Mouse (Mus musculus) forebrain, embryonic 14.5 days (tissue): ENCODE results near the gene Accs. TPM values are rescaled to one million over a fixed set of nuclear protein-coding genes. Genes with fewer than 3 reads are reported as not detected.

Experiments
- ATAC-seq: fragments of 200-750 bp; cut with Nextera tagmentation; 2 replicates; pipeline ENCODE4 v1.8.0; 2017; ENCODE audit warnings: mild to moderate bottlenecking, moderate library complexity
- DNase-seq: peaks from one replicate; pipeline ENCODE4 v3.0.0-alpha.2; 2015; ENCODE audit warnings: low spot score
- H3K27ac ChIP-seq: fragments of 300-500 bp; sonication (generic); 2 replicates; pipeline ENCODE4 v1.5.1; 2014; ENCODE audit warnings: low read depth, mild to moderate bottlenecking, control low read depth, low read length, moderate library complexity
- H3K27me3 ChIP-seq: fragments of 300-500 bp; sonication (generic); replicated peaks from 2 replicates; pipeline ENCODE4 v1.6.1; 2014; ENCODE audit warnings: low read length, control low read depth, mixed read lengths; ENCODE audit not compliant: control insufficient read depth, insufficient read depth
- H3K36me3 ChIP-seq: fragments of 300-500 bp; sonication (generic); 2 replicates; pipeline ENCODE4 v1.6.1; 2014; ENCODE audit warnings: low read length, control low read depth; ENCODE audit not compliant: control insufficient read depth, insufficient read depth
- H3K4me1 ChIP-seq: fragments of 300-500 bp; sonication (generic); 2 replicates; pipeline ENCODE4 v1.6.1; 2014; ENCODE audit warnings: antibody characterized with exemption, low read length, control low read depth; ENCODE audit not compliant: control insufficient read depth, insufficient read depth
- H3K4me2 ChIP-seq: fragments of 300-500 bp; sonication (generic); 2 replicates; pipeline ENCODE4 v1.6.1; 2014; ENCODE audit warnings: mild to moderate bottlenecking, control low read depth, low read length
- H3K4me3 ChIP-seq: fragments of 300-500 bp; sonication (generic); 2 replicates; pipeline ENCODE4 v1.5.1; 2014; ENCODE audit warnings: low read depth, low read length, control low read depth
- H3K9ac ChIP-seq: fragments of 300-500 bp; sonication (generic); 2 replicates; pipeline ENCODE4 v1.6.1; 2014; ENCODE audit warnings: mild to moderate bottlenecking, low read length, control low read depth, moderate library complexity
- H3K9me3 ChIP-seq: fragments of 300-500 bp; sonication (generic); replicated peaks from 2 replicates; pipeline ENCODE4 v1.6.1; 2016; ENCODE audit warnings: low read length, control low read depth, mixed read lengths; ENCODE audit not compliant: control insufficient read depth
- WGBS: fragments of 180-500 bp; shearing (Covaris S2); extraction: QIAGEN DNeasy Blood & Tissue Kit; methylation state at CpG from one replicate; pipeline ENCODE4 v1.1.7; 2014; 5-methylcytosine and 5-hydroxymethylcytosine counted together
- polyA plus RNA-seq: library from polyadenylated mRNA; unstranded; fragments of >200 nt; fragmentation: Nextera tagmentation; extraction: Ambion mirVana; gene quantifications from 2 replicates; pipeline ENCODE4 v1.2.1, GENCODE M21; 2014

The Accs gene
- polyA plus RNA-seq = 5.0 and 8.0 TPM in 2 replicates

DNA sequence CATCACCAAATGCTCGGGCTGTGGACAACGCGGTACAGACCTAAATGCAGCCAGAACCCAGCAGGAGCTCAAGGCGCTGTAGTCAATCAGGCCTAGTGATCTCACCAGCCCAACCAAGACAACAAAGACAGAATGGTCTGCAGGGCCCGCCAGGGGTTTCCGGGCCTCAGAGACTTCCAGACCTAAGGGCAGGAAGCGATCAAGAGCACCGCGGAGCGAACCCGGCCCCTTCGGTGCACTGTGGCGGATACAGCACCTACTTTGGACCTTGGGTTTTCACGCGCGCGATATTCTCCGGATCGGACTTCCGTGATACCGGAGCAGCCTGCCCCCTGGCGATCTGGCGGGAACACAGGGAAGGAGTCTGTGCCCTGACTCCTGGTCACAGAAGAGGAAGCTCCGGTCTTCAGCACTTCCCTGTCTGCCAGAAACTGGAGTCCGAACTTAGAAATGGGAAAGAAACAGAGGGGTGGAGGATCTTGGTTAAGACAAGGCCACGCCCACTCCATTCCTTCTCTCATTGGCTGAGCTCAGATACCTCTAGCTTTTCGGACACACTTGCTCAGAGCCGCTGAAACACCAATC is at the start of gene Accs:
Gene Accs, minus strand, starts transcription at position 439 of the 585 bp plus-strand sequence.
- H3K9me3 ChIP-seq = no peaks in the 10 kb centered on the region
- H3K9ac ChIP-seq = peak within 1 kb of the TSS; percentile 78
- H3K27me3 ChIP-seq = no peaks in the 10 kb centered on the region
- peaks cover 9% of the 10 kb centered on the region; the same call in 1 of the 2 replicates for H3K4me1 ChIP-seq
- H3K4me3 ChIP-seq = peak within 1 kb of the TSS; percentile 65
- under 1% methylated on average over 28 of the region's 28 CpGs for WGBS
- DNase-seq (peak; percentile 91), ATAC-seq (peak; percentile 89)
- H3K36me3 ChIP-seq = peaks cover 17% of the 10 kb centered on the region
- H3K4me2 ChIP-seq = peak within 1 kb of the TSS; percentile 70
- peak within 1 kb of the TSS; percentile 74 for H3K27ac ChIP-seq

DNA sequence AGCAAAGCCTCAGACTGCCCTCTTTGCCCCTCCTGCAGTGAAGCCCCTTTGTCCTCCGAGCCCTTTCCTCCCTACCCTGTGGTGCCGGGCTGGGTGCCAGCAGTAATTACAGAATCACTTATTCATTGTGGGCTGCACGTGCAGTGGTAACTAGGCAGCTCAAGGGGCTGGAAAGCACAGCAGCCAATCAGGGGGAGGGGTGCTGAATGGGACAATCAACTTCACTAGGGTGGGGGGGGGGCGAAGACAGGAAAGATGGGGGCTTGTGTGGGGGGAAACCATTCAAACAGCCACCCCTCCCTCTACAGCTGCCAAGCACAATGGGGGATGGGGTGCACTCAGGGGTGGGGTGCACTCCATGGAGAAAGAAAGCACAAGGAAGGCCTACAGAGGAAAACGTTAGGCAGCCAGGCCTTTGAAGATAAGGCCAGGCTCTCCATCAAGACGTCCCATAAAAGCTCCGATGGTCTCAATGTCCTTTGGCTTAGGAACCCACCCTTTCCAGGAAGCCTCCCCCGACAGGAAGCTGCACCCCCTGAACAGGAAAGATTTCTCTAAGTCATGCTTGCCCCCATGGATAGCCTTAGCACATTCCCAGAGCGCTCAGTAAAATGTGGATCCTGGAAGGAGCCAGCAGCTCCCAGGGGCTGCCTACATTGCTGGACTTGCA is 42.0 kb upstream of the Accs start:
- Histone ChIP-seq H3K27ac (peak overlapping the region; percentile 97), H3K4me1 (peaks cover 17% of the 10 kb centered on the region), H3K9ac (peak overlapping the region; percentile 29; the same call in 1 of the 2 replicates), H3K4me3 (no peak overlapping the region), H3K27me3 (no peaks in the 10 kb centered on the region), H3K9me3 (no peaks in the 10 kb centered on the region), H3K36me3 (no peaks in the 10 kb centered on the region), H3K4me2 (0 out of 2 replicates have a peak overlapping the region, but pooled peaks have one; percentile 12)
- peak; percentile 98 for ATAC-seq
- DNase-seq = peak; percentile 97
- 8% methylated on average over 9 of the region's 9 CpGs for WGBS

DNA sequence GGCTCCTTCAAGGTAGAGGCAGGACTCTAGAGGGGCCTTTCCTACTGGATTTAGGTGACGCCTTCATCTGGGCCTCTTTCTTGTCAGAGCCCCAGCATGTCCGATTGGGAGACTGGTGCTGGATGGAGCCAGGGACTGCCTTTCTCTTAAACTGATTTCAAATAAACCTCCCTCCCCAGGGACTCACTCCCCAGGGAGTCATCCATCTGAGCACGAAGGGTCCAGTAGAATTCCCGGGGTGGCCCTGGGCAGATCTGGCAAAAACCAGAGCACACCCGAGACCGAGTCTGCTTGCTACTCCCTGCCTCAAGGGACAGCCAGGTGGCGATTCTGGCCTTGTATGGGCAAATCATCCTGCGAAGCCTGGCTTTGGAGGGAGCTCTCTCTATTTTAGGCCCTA is 40.4 kb upstream of the Accs start:
- Histone ChIP-seq H3K9ac (no peak overlapping the region), H3K9me3 (no peaks in the 10 kb centered on the region), H3K4me1 (peaks cover 17% of the 10 kb centered on the region), H3K27me3 (no peaks in the 10 kb centered on the region), H3K27ac (peak overlapping the region; percentile 97; the same call in 1 of the 2 replicates), H3K36me3 (no peaks in the 10 kb centered on the region), H3K4me3 (no peak overlapping the region), H3K4me2 (no peak overlapping the region)
- DNase-seq (no peak), ATAC-seq (no peak)
- WGBS = 78% methylated on average over 8 of the region's 8 CpGs

DNA sequence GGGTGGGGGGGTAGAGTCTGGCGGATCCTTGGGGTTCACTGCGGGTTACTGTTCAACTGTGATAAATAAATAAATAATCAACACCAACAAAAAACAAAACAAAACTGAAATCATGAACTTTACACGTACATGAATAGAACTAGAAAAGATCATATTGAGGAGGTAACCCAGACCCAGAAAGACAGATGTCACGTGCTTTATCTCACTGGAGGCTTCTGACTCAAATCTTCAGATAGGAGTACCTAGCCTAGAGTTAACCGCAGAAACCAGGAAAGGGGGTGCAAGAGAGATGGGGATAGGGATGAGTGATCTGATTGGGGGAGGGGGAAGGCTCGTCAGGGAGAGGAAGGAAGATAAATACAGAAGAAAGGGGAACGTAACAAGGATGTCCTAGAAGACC is 39.3 kb upstream of the Accs start:
- 88% methylated on average over 7 of the region's 7 CpGs for WGBS
- no peak overlapping the region for H3K9ac ChIP-seq
- peaks cover 17% of the 10 kb centered on the region for H3K4me1 ChIP-seq
- H3K4me3 ChIP-seq = no peak overlapping the region
- no peaks in the 10 kb centered on the region for H3K36me3 ChIP-seq
- DNase-seq (no peak), ATAC-seq (no peak)
- H3K4me2 ChIP-seq = no peak overlapping the region
- no peaks in the 10 kb centered on the region for H3K9me3 ChIP-seq
- H3K27me3 ChIP-seq = no peaks in the 10 kb centered on the region
- no peak overlapping the region for H3K27ac ChIP-seq

DNA sequence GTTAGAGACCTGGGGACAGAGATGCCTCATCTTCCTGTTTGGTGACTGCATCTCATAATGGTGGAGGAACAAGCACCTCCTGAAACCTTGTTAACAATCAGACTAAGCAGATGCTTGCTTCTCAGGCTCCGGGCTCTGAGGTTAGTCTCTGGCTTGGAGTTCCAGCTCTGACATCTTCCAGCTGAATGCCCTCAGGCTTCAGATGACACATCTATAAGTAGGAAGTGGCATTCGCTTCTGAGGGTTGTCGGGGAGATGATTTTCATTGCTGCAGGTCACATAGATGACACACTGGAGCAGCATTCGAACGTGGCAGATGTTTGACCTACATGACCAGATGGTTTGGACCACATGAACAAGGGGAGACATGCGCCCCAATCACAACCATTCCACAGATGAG is 38.6 kb upstream of the Accs start:
- no peak overlapping the region for H3K9ac ChIP-seq
- no peak overlapping the region for H3K4me2 ChIP-seq
- H3K36me3 ChIP-seq = no peaks in the 10 kb centered on the region
- H3K27me3 ChIP-seq = no peaks in the 10 kb centered on the region
- H3K27ac ChIP-seq = no peak overlapping the region
- WGBS = 97% methylated on average over 6 of the region's 6 CpGs
- ATAC-seq (no peak), DNase-seq (no peak)
- no peak overlapping the region for H3K4me3 ChIP-seq
- peaks cover 17% of the 10 kb centered on the region for H3K4me1 ChIP-seq
- H3K9me3 ChIP-seq = no peaks in the 10 kb centered on the region

DNA sequence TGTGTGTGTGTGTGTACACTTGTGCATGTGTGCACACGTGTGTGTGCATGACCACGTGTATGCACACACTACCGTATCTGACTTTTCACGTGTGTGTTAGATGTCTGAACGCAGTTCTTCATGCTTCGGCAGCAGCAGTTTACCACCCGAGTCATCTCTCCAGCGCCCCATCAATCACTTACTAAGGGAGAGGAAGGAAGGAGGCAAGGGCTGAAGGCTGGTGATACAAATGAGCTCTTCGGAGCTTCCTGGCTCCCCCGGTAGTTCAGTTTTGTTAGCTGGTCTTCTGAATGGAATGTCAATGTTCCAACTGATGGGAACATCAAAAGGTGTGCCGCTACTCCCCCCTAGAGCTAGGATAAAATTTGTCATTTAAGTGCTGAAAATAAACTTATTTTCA is 37.5 kb upstream of the Accs start:
- Histone ChIP-seq H3K27ac (no peak overlapping the region), H3K9me3 (no peaks in the 10 kb centered on the region), H3K36me3 (no peaks in the 10 kb centered on the region), H3K4me3 (no peak overlapping the region), H3K4me2 (no peak overlapping the region), H3K4me1 (peaks cover 15% of the 10 kb centered on the region), H3K27me3 (no peaks in the 10 kb centered on the region), H3K9ac (no peak overlapping the region)
- no peak for ATAC-seq
- no peak for DNase-seq
- 84% methylated on average over 11 of the region's 11 CpGs for WGBS

DNA sequence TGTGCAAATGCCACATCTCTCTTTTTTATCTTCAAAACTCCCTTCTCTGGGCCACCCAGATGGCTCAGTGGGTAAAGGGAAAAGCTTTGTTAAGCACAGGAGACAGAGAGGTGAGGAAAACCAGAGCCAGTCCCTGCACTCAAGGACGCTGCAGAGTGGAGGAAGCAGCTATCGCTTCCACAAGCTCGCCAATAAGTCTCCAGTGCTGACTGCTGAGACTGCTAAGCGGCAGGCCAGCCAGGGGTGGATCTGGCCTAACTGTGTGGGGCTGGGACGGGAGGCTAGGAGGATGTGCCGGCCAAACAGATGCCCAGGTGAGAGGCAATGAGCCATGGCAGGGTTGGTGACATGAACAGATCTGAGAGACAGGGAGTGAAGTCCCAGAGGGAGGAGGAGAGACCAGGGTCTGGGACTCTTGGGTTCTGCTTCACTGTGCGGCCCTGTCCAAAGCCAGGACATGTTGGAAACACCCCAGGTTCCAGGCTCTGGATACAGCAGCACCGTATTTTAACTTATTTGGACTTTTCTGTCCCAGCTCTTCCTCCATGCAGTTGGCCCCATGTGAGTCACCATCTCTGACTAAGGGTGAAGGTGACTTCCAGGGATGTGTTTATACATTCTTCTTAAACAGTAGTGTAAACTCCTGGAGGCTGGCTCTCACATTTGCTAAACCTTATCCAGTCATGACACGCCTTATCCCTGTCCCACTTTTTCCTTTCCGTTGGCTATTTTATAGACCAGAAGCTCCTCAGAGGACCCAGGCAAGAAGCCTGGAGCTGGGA is 36.5 kb upstream of the Accs start:
- H3K9ac ChIP-seq = no peak overlapping the region
- DNase-seq (no peak), ATAC-seq (no peak)
- H3K9me3 ChIP-seq = no peaks in the 10 kb centered on the region
- H3K36me3 ChIP-seq = no peaks in the 10 kb centered on the region
- H3K27me3 ChIP-seq = no peaks in the 10 kb centered on the region
- WGBS = 71% methylated on average over 10 of the region's 10 CpGs
- H3K4me1 ChIP-seq = peaks cover 6% of the 10 kb centered on the region
- no peak overlapping the region for H3K4me2 ChIP-seq
- no peak overlapping the region for H3K27ac ChIP-seq
- no peak overlapping the region for H3K4me3 ChIP-seq

DNA sequence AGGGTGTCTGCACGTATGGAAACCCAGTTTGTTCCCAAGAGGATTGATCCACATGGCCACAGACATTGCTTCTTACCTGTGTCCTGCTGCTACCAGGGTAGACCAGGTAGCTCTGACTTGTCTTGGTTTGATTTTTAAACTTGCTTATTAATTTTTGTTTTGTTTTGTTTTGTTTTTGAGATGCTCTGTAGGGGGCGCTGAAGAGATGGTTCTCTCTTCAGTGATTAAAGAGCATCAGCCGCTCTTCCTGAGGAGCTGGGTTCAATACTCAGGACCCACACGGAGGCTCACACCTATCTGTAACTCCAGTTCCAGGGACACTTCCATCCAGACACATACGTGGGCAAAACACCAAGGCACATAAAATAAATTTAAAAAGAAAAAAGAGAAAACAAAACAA is 33.3 kb upstream of the Accs start:
- no peak for ATAC-seq
- WGBS = 57% methylated on average over 5 of the region's 5 CpGs
- H3K9ac ChIP-seq = no peak overlapping the region
- no peak overlapping the region for H3K27ac ChIP-seq
- H3K36me3 ChIP-seq = no peaks in the 10 kb centered on the region
- no peaks in the 10 kb centered on the region for H3K4me1 ChIP-seq
- no peaks in the 10 kb centered on the region for H3K27me3 ChIP-seq
- no peaks in the 10 kb centered on the region for H3K9me3 ChIP-seq
- H3K4me2 ChIP-seq = no peak overlapping the region
- no peak for DNase-seq
- H3K4me3 ChIP-seq = no peak overlapping the region
